Mouse (Mus musculus) embryonic stem cell, embryonic (primary cell): ENCODE data around the gene Atp10b.

Experiments used
- CTCF ChIA-PET, 4 experiments: fragments of 300-600 bp in 2 of 4; fragments of 350-600 bp in 2 of 4; sonication (Branson Sonifier 250); formaldehyde crosslinking; loops; one replicate each; lab custom pipeline; 2022; ENCODE audit warnings: inconsistent platforms in 2 of 4; lab: Charles Lee
- POLR2A ChIA-PET, 4 experiments: fragments of 300-600 bp in 2 of 4; fragments of 350-600 bp in 2 of 4; sonication (Branson Sonifier 250); formaldehyde crosslinking; loops; one replicate each; lab custom pipeline; 2022; ENCODE audit warnings: antibody characterized with exemption in 4 of 4, inconsistent platforms in 1 of 4; lab: Charles Lee

Gene Atp10b

GRCm38 (mm10) chr11:43269503-43270255, 120.0 kb downstream of the Atp10b start:
- CTCF ChIA-PET, result interaction anchor here in 1 of 4 experiments (0.6 kb wide), 1 partner anchor 151 kb away, joined by 4 read pairs; no protein-coding TSS in a partner anchor
- POLR2A ChIA-PET, result no interaction called here

GRCm38 (mm10) chr11:43270256-43270806, 120.7 kb downstream of the Atp10b start:
- POLR2A ChIA-PET, result no interaction called here
- CTCF ChIA-PET, result interaction anchor here in 2 of 4 experiments (0.5 to 0.6 kb wide), 2 partner anchors 150 to 246 kb away, joined by 3 to 4 read pairs; no protein-coding TSS in a partner anchor

GRCm38 (mm10) chr11:43273896-43274295, 124.2 kb downstream of the Atp10b start:
- ChIA-PET POLR2A (no interaction called here), CTCF (no interaction called here)

- POLR2A ChIA-PET, result no interaction called here
- CTCF ChIA-PET, result no interaction called here
These were observed 147.9 kb downstream of the Atp10b start for GRCm38 (mm10) chr11:43297584-43297983.

- ChIA-PET CTCF (interaction anchor here in 3 of 4 experiments (0.7 to 1.0 kb wide), 3 partner anchors 26 to 181 kb away, joined by 3 to 15 read pairs (median 5); no protein-coding TSS in a partner anchor), POLR2A (interaction anchor here in 3 of 4 experiments (0.5 to 1.5 kb wide), 3 partner anchors 114 to 422 kb away, joined by 3 to 4 read pairs (median 4); no protein-coding TSS in a partner anchor)
These were observed 161.3 kb downstream of the Atp10b start for GRCm38 (mm10) chr11:43311000-43311399.
